Mouse (Mus musculus): ENCODE data around the gene Ccnk. TPM values are rescaled to one million over a fixed set of nuclear protein-coding genes. Genes with fewer than 3 reads are reported as not detected.

Gene Ccnk
- polyA plus RNA-seq, 1 experiment from 2014 or later = 3.7 TPM

DNA sequence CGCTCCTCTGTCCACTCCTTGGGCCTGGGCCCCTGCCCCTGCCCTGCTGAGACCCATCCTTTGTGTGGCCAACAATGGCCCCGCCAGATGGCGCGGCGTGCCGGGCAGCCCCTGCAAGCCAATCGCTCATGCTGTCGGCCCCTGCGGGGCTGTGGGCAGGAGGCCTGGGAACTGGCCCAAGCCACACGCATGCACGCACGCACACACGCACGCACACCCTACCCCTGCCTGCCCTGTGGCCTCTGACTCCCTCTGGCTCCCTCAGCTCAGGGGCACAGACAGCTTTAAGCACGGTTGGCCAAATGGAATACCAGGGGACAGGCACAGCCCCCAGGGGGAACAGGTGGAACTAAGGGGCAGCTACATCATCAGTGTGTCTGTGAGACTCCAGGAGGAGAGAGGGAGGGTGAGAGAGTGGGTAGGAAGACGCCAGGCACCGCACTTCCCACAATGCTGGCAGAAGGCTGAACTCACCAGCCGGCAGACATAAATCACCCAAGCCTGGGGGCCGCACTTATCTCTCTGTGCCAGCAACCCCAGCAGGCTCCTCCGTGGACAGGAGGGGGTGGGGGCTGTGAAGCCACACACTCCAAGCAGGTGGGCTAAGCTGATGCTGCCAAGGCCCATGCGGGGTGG is 61.7 kb downstream of the Ccnk start:
- Histone ChIP-seq H3K4me1 (peaks cover 82% of the 10 kb centered on the region), H3K9me3 (no peaks in the 10 kb centered on the region), H3K9ac (replicated peaks) (peak overlapping the region; percentile 14), H3K4me2 (replicated peaks) (peak overlapping the region; percentile 22), H3K36me3 (no peaks in the 10 kb centered on the region), H3K27me3 (no peaks in the 10 kb centered on the region), H3K4me3 (no peak overlapping the region), H3K27ac (replicated peaks) (peak overlapping the region; percentile 80)
- ATAC-seq (replicated peaks) = peak; percentile 60
- WGBS = 7% methylated on average over 21 of the region's 21 CpGs

DNA sequence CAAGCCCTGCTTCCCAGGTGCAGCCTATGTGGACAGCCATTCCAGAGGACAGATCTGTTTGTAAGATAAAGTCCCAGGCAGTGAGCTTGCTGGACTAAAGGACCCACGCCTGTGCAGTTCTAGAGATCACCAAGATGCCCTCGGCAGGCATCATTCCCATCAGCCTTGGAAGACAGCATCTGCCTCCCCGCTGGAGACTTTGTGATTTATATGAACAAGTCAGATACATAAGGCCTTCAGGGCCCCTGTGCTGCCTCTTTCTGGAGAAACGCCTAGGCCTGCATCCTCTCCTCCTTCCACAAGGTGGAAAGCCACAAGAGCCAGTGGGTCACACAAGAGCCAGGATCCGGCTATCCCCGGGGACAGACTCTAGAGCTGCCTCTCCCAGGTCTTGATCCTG is 62.2 kb downstream of the Ccnk start:
- peak overlapping the region; percentile 14; the same call in 1 of the 2 replicates for H3K9ac ChIP-seq (replicated peaks)
- ATAC-seq (replicated peaks) = no peak

DNA sequence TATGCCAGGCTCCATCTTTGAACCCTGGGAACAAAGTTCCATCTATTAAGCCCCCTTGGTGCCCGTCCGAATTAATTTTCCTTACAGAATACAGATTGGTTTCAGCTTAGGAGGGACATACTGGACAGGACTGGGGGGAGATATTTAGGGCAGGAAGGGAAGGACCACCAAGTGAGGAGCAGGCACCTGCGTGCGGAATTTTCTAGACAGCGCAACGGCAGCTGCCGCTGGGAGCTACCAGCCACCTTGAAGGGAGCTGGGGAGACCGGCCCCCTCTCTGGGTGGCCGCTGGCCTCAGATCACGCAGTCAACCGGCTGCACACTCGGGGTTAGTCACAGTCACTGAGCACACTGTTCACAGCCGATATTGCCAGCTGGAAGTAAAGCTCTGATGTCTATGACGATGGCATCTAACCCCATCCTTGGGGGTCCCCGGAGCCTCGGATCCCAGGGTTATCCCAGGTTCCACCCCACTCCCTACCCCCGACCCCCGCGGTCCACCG is 62.9 kb downstream of the Ccnk start:
- H3K27ac ChIP-seq (replicated peaks) = peak overlapping the region; percentile 80; the same call in 1 of the 2 replicates
- H3K4me2 ChIP-seq (replicated peaks) = no peak overlapping the region
- no peak overlapping the region for H3K9ac ChIP-seq (replicated peaks)
- H3K27me3 ChIP-seq = no peaks in the 10 kb centered on the region
- H3K4me3 ChIP-seq = no peak overlapping the region
- H3K36me3 ChIP-seq = no peaks in the 10 kb centered on the region
- H3K9me3 ChIP-seq = no peaks in the 10 kb centered on the region
- no peak for ATAC-seq (replicated peaks)
- 48% methylated on average over 20 of the region's 20 CpGs for WGBS
- H3K4me1 ChIP-seq = peaks cover 74% of the 10 kb centered on the region

More for the DNA sequence above, 62.2 kb downstream of the Ccnk start:
- H3K9me3 ChIP-seq = no peaks in the 10 kb centered on the region
- H3K4me1 ChIP-seq = peaks cover 80% of the 10 kb centered on the region
- H3K27me3 ChIP-seq = no peaks in the 10 kb centered on the region
- WGBS = 44% methylated on average over 6 of the region's 6 CpGs
- H3K36me3 ChIP-seq = no peaks in the 10 kb centered on the region
- H3K4me2 ChIP-seq (replicated peaks) = peak overlapping the region; percentile 22; the same call in 1 of the 2 replicates
- H3K27ac ChIP-seq (replicated peaks) = peak overlapping the region; percentile 80
- no peak overlapping the region for H3K4me3 ChIP-seq

DNA sequence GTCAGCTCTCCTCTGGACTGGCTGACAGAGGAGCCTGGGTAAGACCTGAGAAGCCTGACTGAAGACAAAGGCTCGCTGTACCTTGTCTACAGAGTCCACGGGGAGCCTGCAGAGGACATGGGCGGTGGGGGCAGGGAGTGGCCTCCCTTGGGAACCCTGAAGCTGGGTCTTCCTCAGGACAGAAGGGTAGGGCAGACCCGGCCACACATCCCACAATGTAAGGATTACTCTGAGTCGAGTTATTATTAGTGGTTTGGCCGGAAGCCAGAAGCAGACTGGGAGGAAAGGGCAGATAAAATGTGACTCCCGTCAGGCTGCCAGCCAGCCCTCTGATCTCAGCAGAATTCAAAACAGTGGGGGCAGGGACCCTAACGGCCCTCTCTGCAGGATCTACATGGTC is 65.4 kb downstream of the Ccnk start:
- H3K9ac ChIP-seq (replicated peaks) = no peak overlapping the region
- H3K4me3 ChIP-seq = no peak overlapping the region
- 0 out of 2 replicates have a peak overlapping the region, but pooled peaks have one; percentile 28 for H3K27ac ChIP-seq (replicated peaks)
- no peaks in the 10 kb centered on the region for H3K36me3 ChIP-seq
- 2% methylated on average over 8 of the region's 8 CpGs for WGBS
- ATAC-seq (replicated peaks) = no peak
- no peaks in the 10 kb centered on the region for H3K9me3 ChIP-seq
- no peaks in the 10 kb centered on the region for H3K27me3 ChIP-seq
- H3K4me2 ChIP-seq (replicated peaks) = no peak overlapping the region
- peaks cover 58% of the 10 kb centered on the region for H3K4me1 ChIP-seq

DNA sequence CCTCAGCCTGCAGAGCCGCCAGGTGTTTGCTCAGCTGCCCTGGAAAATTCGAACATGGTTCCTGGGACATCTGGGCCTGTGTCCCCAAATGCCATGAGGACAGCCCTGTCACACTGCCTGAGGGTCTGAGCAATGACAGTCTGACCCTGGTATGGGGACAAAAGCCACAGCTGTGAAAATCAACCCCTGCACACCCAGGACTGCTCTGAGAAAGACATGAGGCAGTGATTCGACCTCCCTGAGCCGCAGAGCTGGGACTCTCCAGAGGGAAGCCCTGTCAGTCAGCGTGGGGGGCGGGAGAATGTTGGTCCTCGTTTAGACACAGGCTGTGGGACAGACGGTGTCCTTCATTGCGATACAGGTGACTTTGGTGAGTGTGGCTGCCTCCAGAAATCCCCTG is 66.2 kb downstream of the Ccnk start:
- Histone ChIP-seq H3K4me1 (peaks cover 50% of the 10 kb centered on the region), H3K9ac (replicated peaks) (no peak overlapping the region), H3K4me2 (replicated peaks) (no peak overlapping the region)

DNA sequence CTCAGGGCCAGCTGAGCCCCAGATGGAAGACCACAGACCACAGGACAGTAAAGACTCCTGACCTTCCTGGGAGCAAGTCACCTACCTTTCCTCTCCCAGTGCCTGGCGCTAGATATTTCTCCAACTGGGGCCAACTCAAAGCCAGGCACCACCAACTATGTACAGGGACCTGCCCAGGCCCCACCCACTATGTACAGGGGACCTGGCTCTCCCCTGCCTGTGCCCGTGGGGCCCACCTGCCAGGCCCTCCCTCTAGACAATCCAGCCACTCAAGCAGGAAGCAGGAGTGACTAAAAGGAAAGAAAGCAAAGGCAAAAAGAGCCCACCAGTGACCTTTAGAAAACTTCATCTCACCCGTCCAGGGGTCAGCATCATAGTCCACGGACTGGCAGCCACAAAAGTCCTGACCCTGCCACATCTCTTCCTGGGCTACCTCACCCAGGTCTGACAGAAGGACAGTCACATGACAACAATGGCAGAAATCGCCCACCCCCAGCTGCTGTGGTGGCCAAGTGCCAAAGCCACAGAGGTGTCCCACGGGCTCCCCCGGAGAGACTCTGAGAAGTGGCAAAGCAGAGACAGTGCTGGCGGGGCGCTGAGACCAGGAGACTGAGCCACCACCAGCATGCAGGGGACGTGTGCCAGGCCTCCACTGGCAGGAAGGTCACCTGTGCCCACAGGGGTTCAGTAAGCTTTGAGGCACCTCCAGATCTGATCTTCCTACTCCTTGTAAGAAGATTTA is 67.6 kb downstream of the Ccnk start:
- Histone ChIP-seq H3K9me3 (no peaks in the 10 kb centered on the region), H3K4me2 (replicated peaks) (no peak overlapping the region), H3K27me3 (no peaks in the 10 kb centered on the region), H3K36me3 (no peaks in the 10 kb centered on the region), H3K9ac (replicated peaks) (no peak overlapping the region), H3K4me3 (no peak overlapping the region), H3K27ac (replicated peaks) (no peak overlapping the region), H3K4me1 (peaks cover 40% of the 10 kb centered on the region)
- WGBS = 76% methylated on average over 10 of the region's 10 CpGs
- ATAC-seq (replicated peaks) = no peak

More for the DNA sequence above, 66.2 kb downstream of the Ccnk start:
- no peaks in the 10 kb centered on the region for H3K9me3 ChIP-seq
- WGBS = 46% methylated on average over 9 of the region's 9 CpGs
- H3K27ac ChIP-seq (replicated peaks) = no peak overlapping the region
- H3K27me3 ChIP-seq = no peaks in the 10 kb centered on the region
- ATAC-seq (replicated peaks) = no peak
- H3K4me3 ChIP-seq = no peak overlapping the region
- no peaks in the 10 kb centered on the region for H3K36me3 ChIP-seq

DNA sequence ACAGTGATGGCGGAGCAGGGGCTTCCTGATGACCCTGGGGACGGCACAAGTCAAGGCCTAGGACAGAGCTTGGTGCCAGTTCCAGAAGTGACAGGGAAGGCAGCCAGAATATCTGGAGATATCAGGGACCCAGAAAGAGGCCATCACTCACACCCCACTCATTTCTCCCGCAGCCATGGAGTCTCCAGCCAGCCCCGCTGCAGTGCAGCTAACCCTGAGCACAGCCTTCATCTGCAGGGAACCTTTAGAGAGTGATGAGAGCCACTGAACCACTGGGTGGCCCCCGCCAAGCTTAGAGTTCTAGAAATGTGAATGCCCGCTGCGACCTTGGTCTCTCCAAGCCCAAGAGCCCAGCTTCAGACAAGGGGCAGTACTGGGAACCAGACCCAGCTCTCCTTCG is 69.6 kb downstream of the Ccnk start:
- peaks cover 31% of the 10 kb centered on the region for H3K4me1 ChIP-seq
- WGBS = 95% methylated on average over 8 of the region's 8 CpGs

DNA sequence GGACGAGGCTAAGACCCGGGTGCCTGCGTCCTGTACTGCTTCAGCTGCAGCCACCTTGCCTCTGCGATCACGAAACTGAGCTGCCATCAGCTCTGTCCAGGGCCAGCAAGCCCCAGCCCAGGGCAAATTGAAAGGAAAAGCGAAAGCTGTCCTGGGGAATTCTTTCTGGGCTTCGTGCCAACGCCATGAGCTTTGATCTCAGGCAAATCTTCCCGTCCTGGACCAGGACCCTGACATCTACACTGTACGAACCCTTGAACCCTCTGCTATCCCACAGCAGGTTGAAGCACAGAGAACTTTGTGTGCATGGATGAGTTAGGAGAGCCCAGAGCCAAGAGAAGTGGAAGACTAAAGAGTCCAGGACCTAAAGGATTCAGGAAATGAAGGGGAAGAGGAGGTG is 70.1 kb downstream of the Ccnk start:
- H3K4me1 ChIP-seq = peaks cover 26% of the 10 kb centered on the region
- 47% methylated on average over 10 of the region's 10 CpGs for WGBS
- no peak overlapping the region for H3K4me2 ChIP-seq (replicated peaks)

More for the DNA sequence above, 69.6 kb downstream of the Ccnk start:
- no peak overlapping the region for H3K4me3 ChIP-seq
- no peaks in the 10 kb centered on the region for H3K36me3 ChIP-seq
- ATAC-seq (replicated peaks) = no peak
- H3K27ac ChIP-seq (replicated peaks) = no peak overlapping the region
- no peaks in the 10 kb centered on the region for H3K27me3 ChIP-seq
- no peak overlapping the region for H3K4me2 ChIP-seq (replicated peaks)
- no peaks in the 10 kb centered on the region for H3K9me3 ChIP-seq
- no peak overlapping the region for H3K9ac ChIP-seq (replicated peaks)

DNA sequence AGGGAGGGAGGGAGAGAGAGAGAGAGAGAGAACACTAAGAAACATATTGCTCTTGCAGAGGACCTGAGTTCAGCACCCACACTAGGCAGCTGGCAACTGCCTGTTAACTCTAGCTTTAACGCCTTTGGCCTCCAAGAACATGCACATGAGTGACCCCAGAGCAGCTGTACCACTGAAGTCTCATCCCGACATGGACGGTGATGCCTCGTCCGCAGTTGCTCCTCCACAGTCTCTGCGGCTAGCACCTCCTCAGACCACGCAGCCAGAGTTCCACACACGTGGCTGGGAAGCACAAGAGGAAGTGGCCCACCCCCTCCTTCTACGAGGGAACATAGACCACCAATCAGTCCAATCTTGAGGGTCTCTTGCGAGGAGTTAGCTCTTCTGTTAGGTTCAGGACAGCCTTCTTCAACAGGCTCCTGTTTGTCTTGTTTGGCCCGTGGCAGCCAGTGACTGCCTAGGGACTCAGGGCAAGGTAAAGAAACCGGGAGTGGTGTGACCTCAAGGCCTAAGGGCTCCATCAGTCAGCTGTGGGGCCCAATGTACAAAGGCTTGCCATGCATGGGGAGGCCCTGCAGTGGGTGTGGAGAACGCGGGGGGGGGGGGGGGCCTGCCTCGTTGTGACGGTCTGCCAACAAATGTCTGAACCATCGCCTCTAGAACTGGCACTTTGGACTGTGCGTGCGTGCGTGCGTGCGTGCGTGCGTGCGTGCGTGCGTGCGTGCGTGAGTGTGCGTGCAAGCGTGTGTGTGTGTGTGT is 71.8 kb downstream of the Ccnk start:
- Histone ChIP-seq H3K4me2 (replicated peaks) (no peak overlapping the region), H3K9ac (replicated peaks) (no peak overlapping the region), H3K4me1 (peaks cover 24% of the 10 kb centered on the region), H3K36me3 (no peaks in the 10 kb centered on the region), H3K27ac (replicated peaks) (no peak overlapping the region), H3K4me3 (no peak overlapping the region), H3K9me3 (no peaks in the 10 kb centered on the region), H3K27me3 (no peaks in the 10 kb centered on the region)
- no peak for ATAC-seq (replicated peaks)
- WGBS = 89% methylated on average over 31 of the region's 31 CpGs

More for the DNA sequence above, 70.1 kb downstream of the Ccnk start:
- Histone ChIP-seq H3K36me3 (no peaks in the 10 kb centered on the region), H3K9me3 (no peaks in the 10 kb centered on the region), H3K27me3 (no peaks in the 10 kb centered on the region), H3K4me3 (no peak overlapping the region), H3K9ac (replicated peaks) (no peak overlapping the region), H3K27ac (replicated peaks) (no peak overlapping the region)
- no peak for ATAC-seq (replicated peaks)

DNA sequence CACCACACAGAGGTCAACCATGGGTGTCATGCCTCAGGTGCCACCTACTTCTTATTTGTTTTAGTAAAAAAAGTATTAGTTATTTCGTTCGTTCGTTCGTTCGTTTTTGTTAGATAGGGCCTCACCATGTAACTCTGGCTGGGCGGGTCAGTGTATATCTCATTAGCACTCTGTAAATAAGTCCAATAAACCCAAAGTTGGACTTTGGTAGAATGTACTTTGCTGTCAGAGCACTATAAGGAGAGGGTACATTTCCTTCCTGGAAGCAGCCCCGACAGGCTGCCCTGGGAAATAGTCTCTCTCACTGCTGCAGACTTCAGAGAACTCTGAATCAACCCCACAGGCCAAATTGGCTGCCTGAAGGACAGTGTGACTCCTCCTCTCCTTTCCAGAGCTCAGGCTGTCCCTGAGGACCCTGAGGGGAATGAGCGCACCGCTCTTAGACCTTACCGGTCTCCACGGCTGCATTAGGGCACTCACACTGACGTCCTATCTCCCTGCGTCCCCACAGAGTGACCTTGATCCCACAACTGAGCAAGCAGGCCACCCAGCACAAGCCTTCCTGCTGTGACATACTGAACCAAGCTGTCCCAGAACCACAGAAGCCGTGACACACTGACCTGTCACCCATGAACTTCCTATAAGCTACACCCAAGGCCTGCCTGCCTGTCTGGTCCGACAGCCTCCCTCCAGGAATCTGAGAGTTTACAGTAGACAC is 72.6 kb downstream of the Ccnk start:
- WGBS = 86% methylated on average over 15 of the region's 15 CpGs
- Histone ChIP-seq H3K4me3 (no peak overlapping the region), H3K4me1 (peaks cover 31% of the 10 kb centered on the region), H3K4me2 (replicated peaks) (no peak overlapping the region), H3K27ac (replicated peaks) (no peak overlapping the region), H3K27me3 (no peaks in the 10 kb centered on the region), H3K9me3 (no peaks in the 10 kb centered on the region), H3K9ac (replicated peaks) (no peak overlapping the region), H3K36me3 (no peaks in the 10 kb centered on the region)
- no peak for ATAC-seq (replicated peaks)
